Mouse (Mus musculus) testis, adult 2 months (tissue): ENCODE measurements around the gene Fcgrt. TPM values are rescaled to one million over a fixed set of nuclear protein-coding genes. Genes with fewer than 3 reads are reported as not detected.
"Not testable (repeated sequence)": the region's sequence is repeated elsewhere in the genome, so short reads cannot be mapped to it uniquely, and the experiment has no call there.

Experiments
- H3K27ac ChIP-seq: fragments of 200-500 bp; 2 replicates; pipeline ENCODE4 v1.5.1; 2012; ENCODE audit warnings: low read depth, low read length; ENCODE audit not compliant: control insufficient read depth, insufficient read depth
- H3K27me3 ChIP-seq: fragments of 200-500 bp; 2 replicates; pipeline ENCODE4 v1.6.1; 2012; ENCODE audit warnings: mild to moderate bottlenecking, low read length, moderate library complexity; ENCODE audit not compliant: control insufficient read depth, insufficient read depth
- H3K36me3 ChIP-seq: fragments of 200-500 bp; 2 replicates; pipeline ENCODE4 v1.6.1; 2012; ENCODE audit warnings: mild to moderate bottlenecking, low read length; ENCODE audit not compliant: control insufficient read depth, insufficient read depth
- H3K4me1 ChIP-seq: fragments of 200-500 bp; 2 replicates; pipeline ENCODE4 v1.6.1; 2012; ENCODE audit warnings: low read length; ENCODE audit not compliant: control insufficient read depth, insufficient read depth
- H3K4me3 ChIP-seq: fragments of 200-500 bp; 2 replicates; pipeline ENCODE4 v1.5.1; 2012; ENCODE audit warnings: low read depth, mild to moderate bottlenecking, low read length, moderate library complexity, mixed read lengths; ENCODE audit not compliant: control insufficient read depth
- CTCF ChIP-seq: fragments of 200-500 bp; IDR thresholded peaks from 2 replicates; pipeline ENCODE4 v1.5.1; 2012; ENCODE audit warnings: low read depth, mild to moderate bottlenecking, inconsistent platforms, low read length, moderate library complexity; ENCODE audit not compliant: control insufficient read depth, insufficient read depth, insufficient replicate concordance
- POLR2A ChIP-seq: fragments of 200-500 bp; IDR thresholded peaks from 2 replicates; pipeline ENCODE4 v1.6.1; 2012; ENCODE audit warnings: low read depth, mild to moderate bottlenecking, inconsistent platforms, low read length, moderate library complexity; ENCODE audit not compliant: control insufficient read depth
- polyA plus RNA-seq: library from polyadenylated mRNA; depleted of rRNA; stranded (reverse); fragments of >200 nt; gene quantifications from 2 replicates; pipeline ENCODE4 v1.2.3, GENCODE M21; 2012

The Fcgrt gene
- polyA plus RNA-seq, 1 experiment, result 5.4 TPM

DNA sequence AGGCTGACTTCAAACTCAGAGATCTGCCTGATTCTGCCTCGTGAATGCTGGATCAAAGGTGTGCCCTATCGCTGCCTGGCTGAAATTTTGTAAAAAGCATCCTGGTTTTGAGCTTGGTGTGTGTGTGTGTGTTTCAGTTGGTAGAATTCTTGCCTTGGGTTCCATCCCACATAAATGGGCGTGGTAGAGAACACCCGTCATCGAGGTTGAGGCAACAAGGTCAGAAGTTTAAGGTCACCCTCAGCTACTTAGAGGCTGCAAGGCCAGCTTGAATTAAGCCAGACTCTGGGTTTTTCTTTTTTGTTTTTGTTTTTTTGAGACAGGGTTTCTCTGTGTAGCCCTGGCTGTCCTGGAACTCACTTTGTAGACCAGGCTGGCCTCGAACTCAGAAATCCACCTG lies 14.7 kb upstream of the Fcgrt start:
- no peaks in the 10 kb centered on the region for H3K27me3 ChIP-seq

GRCm38 (mm10) chr7:45117566-45117965 lies 13.9 kb upstream of the Fcgrt start:
- Histone ChIP-seq H3K27me3 (no peaks in the 10 kb centered on the region), H3K4me1 (no peaks in the 10 kb centered on the region; the same call in 1 of the 2 replicates), H3K4me3 (no peak overlapping the region), H3K27ac (no peak overlapping the region), H3K36me3 (no peaks in the 10 kb centered on the region; the same call in none of the 2 replicates)
- TF ChIP-seq POLR2A (no peak), CTCF (no peak)

More for the DNA sequence above, 14.7 kb upstream of the Fcgrt start:
- Histone ChIP-seq H3K27ac (no peak overlapping the region), H3K4me1 (peaks cover 5% of the 10 kb centered on the region), H3K4me3 (no peak overlapping the region), H3K36me3 (no peaks in the 10 kb centered on the region; the same call in none of the 2 replicates)
- no peak for TF ChIP-seq POLR2A
- no peak for TF ChIP-seq CTCF

GRCm38 (mm10) chr7:45113476-45113875 lies 9.8 kb upstream of the Fcgrt start:
- Histone ChIP-seq H3K4me3 (no peak overlapping the region), H3K27me3 (no peaks in the 10 kb centered on the region), H3K36me3 (no peaks in the 10 kb centered on the region), H3K4me1 (no peaks in the 10 kb centered on the region; the same call in 1 of the 2 replicates), H3K27ac (no peak overlapping the region)
- TF ChIP-seq CTCF (no peak), POLR2A (no peak)

DNA sequence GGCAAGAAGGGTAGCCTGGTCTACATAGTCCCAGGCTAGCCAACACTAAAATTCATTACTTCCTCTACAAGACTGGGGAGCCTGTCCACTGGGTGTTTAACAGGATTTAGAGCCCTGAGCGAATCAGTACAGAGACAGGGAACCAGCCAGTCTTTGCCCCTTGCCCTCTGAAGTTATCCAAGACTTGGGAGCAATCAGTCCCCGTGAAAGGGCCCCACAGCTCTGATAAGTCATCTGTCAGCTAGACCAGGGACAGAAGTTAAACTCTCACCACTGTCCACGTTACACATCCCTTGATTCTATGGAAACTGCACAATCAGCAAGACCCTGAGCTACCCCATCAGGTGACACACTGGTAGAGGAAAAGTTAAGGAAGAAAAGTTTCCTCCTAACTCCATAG lies 8.9 kb upstream of the Fcgrt start:
- no peaks in the 10 kb centered on the region for H3K27me3 ChIP-seq
- no peak overlapping the region for H3K27ac ChIP-seq
- no peaks in the 10 kb centered on the region for H3K36me3 ChIP-seq
- no peak for TF ChIP-seq POLR2A
- no peak for TF ChIP-seq CTCF
- no peak overlapping the region for H3K4me3 ChIP-seq
- no peaks in the 10 kb centered on the region for H3K4me1 ChIP-seq

DNA sequence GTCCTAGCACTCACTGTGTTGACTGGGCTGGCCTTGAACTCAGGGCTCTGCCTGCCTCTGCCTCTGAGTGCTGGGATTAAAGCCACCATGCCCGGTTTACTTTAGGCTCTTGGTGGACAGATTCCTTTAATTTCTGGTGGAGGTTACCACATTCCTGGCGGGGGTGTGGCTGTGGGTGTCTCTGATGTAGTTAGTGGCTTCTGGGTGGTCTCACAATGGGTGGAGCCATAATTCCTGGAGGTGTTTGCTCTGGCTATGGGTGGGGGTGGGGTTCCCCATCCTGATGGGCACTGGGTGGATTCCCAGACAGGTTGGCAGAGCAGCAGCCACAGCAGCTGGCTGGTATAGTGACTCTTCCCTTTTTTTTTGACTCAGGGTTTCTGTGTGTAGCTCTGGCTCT lies 8.3 kb upstream of the Fcgrt start:
- no peak overlapping the region for H3K4me3 ChIP-seq
- H3K27ac ChIP-seq, result no peak overlapping the region
- H3K27me3 ChIP-seq, result no peaks in the 10 kb centered on the region
- no peaks in the 10 kb centered on the region for H3K36me3 ChIP-seq
- no peaks in the 10 kb centered on the region for H3K4me1 ChIP-seq
- TF ChIP-seq CTCF (no peak), POLR2A (no peak)

DNA sequence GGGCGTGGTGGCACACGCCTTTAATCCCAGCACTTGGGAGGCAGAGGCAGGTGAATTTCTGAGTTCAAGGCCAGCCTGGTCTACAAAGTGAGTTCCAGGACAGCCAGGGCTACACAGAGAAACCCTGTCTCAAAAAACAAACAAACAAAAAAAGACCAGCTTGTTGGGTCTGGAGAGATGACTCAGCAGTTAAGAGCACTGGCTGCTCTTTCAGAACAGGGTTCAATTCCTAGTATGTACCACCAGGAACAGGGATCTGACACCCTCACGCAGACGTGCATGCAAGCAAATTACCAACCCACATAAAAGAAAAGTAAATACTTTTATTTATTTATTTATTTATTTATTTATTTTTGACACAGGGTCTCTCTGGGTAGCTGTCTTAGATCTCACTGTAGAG lies 6.4 kb upstream of the Fcgrt start:
- not testable (repeated sequence) for H3K36me3 ChIP-seq, H3K4me3 ChIP-seq, H3K27ac ChIP-seq, H3K4me1 ChIP-seq, H3K27me3 ChIP-seq

GRCm38 (mm10) chr7:45107052-45107645 lies 3.5 kb upstream of the Fcgrt start:
- H3K27me3 ChIP-seq, result no peaks in the 10 kb centered on the region
- H3K27ac ChIP-seq, result no peak overlapping the region
- no peak overlapping the region for H3K4me3 ChIP-seq

GRCm38 (mm10) chr7:45106441-45106840 lies 2.8 kb upstream of the Fcgrt start:
- no peaks in the 10 kb centered on the region for H3K36me3 ChIP-seq
- no peak overlapping the region for H3K27ac ChIP-seq
- H3K4me1 ChIP-seq, result no peaks in the 10 kb centered on the region
- no peaks in the 10 kb centered on the region for H3K27me3 ChIP-seq
- H3K4me3 ChIP-seq, result no peak overlapping the region
- TF ChIP-seq CTCF, result no peak
- TF ChIP-seq POLR2A, result no peak

More at GRCm38 (mm10) chr7:45107052-45107645, 3.5 kb upstream of the Fcgrt start:
- Histone ChIP-seq H3K36me3 (no peaks in the 10 kb centered on the region), H3K4me1 (no peaks in the 10 kb centered on the region)
- TF ChIP-seq POLR2A (no peak), CTCF (no peak)
